12 mouse cellular contexts compared by ENCODE assay signal in the genomic region with DNA sequence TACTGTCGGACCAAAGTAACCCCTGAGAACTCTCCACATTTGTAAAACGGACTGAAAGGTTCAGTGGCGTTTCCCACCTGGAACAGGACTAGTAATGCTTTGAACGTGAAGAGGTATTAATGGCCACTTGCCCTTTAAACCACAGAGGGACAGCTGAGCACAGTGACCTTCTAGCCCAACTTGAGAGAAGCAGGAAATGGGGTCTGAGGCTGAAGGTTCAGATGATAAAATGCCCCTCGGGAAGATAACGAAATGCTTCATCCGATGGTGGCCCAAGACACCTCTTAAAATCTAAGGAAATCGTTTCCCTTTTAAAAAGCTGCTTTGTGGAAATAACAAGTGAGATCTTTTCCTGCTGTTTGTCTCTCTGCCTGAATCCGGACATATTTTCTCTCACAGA.
DNase-seq lines count a peak whose midpoint lies in the region; ATAC-seq and TF ChIP-seq lines count a peak whose summit lies in the region.
"Had no signal": no experiment of that assay in that cellular context is flagged by ENCODE, and none has a peak within 500 bp of the region (broad histone marks: within the 10 kb centered on the region; RNA-seq: fewer than 3 reads in every experiment).

No protein-coding gene starts in this region.

- no peaks in the 10 kb centered on the region for H3K9me3 ChIP-seq in heart, embryonic 10.5 days
- no peaks in the 10 kb centered on the region for H3K9me3 ChIP-seq in kidney, embryonic 14.5 days (ENCODE audit: control insufficient read depth, low read length)
- H3K9me3 ChIP-seq: limb, embryonic 15.5 days had no signal

- 38% methylated on average over 9 of the region's 9 CpGs for WGBS in heart, adult 2 months
- 54% methylated on average over 9 of the region's 9 CpGs for WGBS in heart, embryonic 10.5 days
- WGBS in kidney, embryonic 14.5 days: 40% methylated on average over 9 of the region's 9 CpGs

- H3K27me3 ChIP-seq in heart, adult 2 months (ENCODE audit: control insufficient read depth, insufficient read depth, low read length): no peaks in the 10 kb centered on the region
- H3K27me3 ChIP-seq in heart, embryonic 10.5 days (ENCODE audit: insufficient read depth, poor library complexity, severe bottlenecking): no peaks in the 10 kb centered on the region
- no peaks in the 10 kb centered on the region for H3K27me3 ChIP-seq in kidney, embryonic 14.5 days (ENCODE audit: control insufficient read depth, insufficient read depth, low read length)
- H3K27me3 ChIP-seq: limb, embryonic 15.5 days had no signal

- H3K27ac ChIP-seq in heart, adult 2 months: peak overlapping the region; percentile 91
- no peak overlapping the region for H3K27ac ChIP-seq in heart, embryonic 10.5 days
- H3K27ac ChIP-seq in kidney, embryonic 14.5 days (ENCODE audit: low read depth, low read length): no peak overlapping the region
- H3K27ac ChIP-seq in brown adipose tissue, adult 24 weeks (replicated peaks; ENCODE audit: low read depth, low read length): peak overlapping the region; percentile 96
- H3K27ac ChIP-seq: limb, embryonic 15.5 days had no signal

- no peak for TF ChIP-seq EP300 in heart, adult 2 months (IDR thresholded peaks at IDR 0.05; ENCODE audit: insufficient read depth, low read depth, low read length)

- H3K79me2 ChIP-seq in heart, adult 2 months (replicated peaks; ENCODE audit: control insufficient read depth, insufficient read depth, low read length): no peaks in the 10 kb centered on the region

- no peak for ATAC-seq in kidney, embryonic 14.5 days (ENCODE audit: low FRiP score, low TSS enrichment)
- ATAC-seq: CD4-positive, CD25-positive, alpha-beta regulatory T cell, adult 4 months had no signal

- peaks cover 10% of the 10 kb centered on the region for H3K4me1 ChIP-seq in heart, adult 2 months (ENCODE audit: control insufficient read depth, insufficient read depth, low read length)
- peaks cover 5% of the 10 kb centered on the region for H3K4me1 ChIP-seq in heart, embryonic 10.5 days
- H3K4me1 ChIP-seq in kidney, embryonic 14.5 days (ENCODE audit: control insufficient read depth, insufficient read depth, low read length): no peaks in the 10 kb centered on the region
- H3K4me1 ChIP-seq in brown adipose tissue, adult 24 weeks (ENCODE audit: control insufficient read depth, insufficient read depth, insufficient read length, low read length): peaks cover 20% of the 10 kb centered on the region
- H3K4me1 ChIP-seq: limb, embryonic 15.5 days had no signal

- no peak for TF ChIP-seq CTCF in heart, adult 2 months (IDR thresholded peaks at IDR 0.05)

- H3K36me3 ChIP-seq in heart, adult 2 months (ENCODE audit: control insufficient read depth, insufficient read depth, low read length): peaks cover 12% of the 10 kb centered on the region
- H3K36me3 ChIP-seq in heart, embryonic 10.5 days: no peaks in the 10 kb centered on the region
- no peaks in the 10 kb centered on the region for H3K36me3 ChIP-seq in kidney, embryonic 14.5 days (ENCODE audit: control insufficient read depth, insufficient read depth, low read length)
- H3K36me3 ChIP-seq: limb, embryonic 15.5 days had no signal

- intact Hi-C loops in heart, adult 2 months (cut with DNase I): loop anchor here (5.0 kb wide), 1 partner anchor 142 kb away; a partner anchor contains a TSS

- no peak for TF ChIP-seq POLR2A in heart, adult 2 months (IDR thresholded peaks at IDR 0.05; ENCODE audit: insufficient read depth, low read depth, low read length)

- H3K4me2 ChIP-seq in kidney, embryonic 14.5 days (replicated peaks; ENCODE audit: low read depth, low read length): no peak overlapping the region
- H3K4me2 ChIP-seq: limb, embryonic 15.5 days; lung, embryonic 14.5 days had no signal

- peak overlapping the region; percentile 55; the same call in 1 of the 2 replicates for H3K9ac ChIP-seq in heart, adult 2 months (ENCODE audit: low read depth, low read length)
- H3K9ac ChIP-seq in kidney, embryonic 14.5 days (ENCODE audit: low read depth, low read length): no peak overlapping the region
- H3K9ac ChIP-seq: limb, embryonic 15.5 days; lung, embryonic 14.5 days had no signal

- DNase-seq in heart, adult 2 months: no peak
- no peak for DNase-seq in heart, embryonic 10.5 days (ENCODE audit: low spot score)
- peak; percentile 31 for DNase-seq in kidney, adult 9 months
- peak; percentile 18 for DNase-seq in kidney, postnatal 14 days
- no peak for DNase-seq in right cerebral cortex, postnatal 36 days (ENCODE audit: low spot score in 2 of 2)
- DNase-seq: lung, embryonic 14.5 days; right cerebral cortex, postnatal 14 days; thymus, adult 2 months had no signal

- peak overlapping the region; percentile 24 for H3K4me3 ChIP-seq in heart, adult 2 months
- no peak overlapping the region for H3K4me3 ChIP-seq in heart, embryonic 10.5 days
- H3K4me3 ChIP-seq in kidney, embryonic 14.5 days (ENCODE audit: low read length): no peak overlapping the region
- H3K4me3 ChIP-seq in brown adipose tissue, adult 24 weeks (ENCODE audit: insufficient read depth, low read depth, low read length): peak overlapping the region; percentile 48
- H3K4me3 ChIP-seq: limb, embryonic 15.5 days had no signal

Comparison
In these comparisons a context has a peak if more than half of its experiments do, and no peak if none do; other contexts are left out.
1. H3K27ac ChIP-seq: peak in heart, adult 2 months (single experiment) and brown adipose tissue, adult 24 weeks (single experiment); none in heart, embryonic 10.5 days (single experiment) and kidney, embryonic 14.5 days (single experiment).
2. H3K4me3 ChIP-seq: peak in heart, adult 2 months (single experiment) and brown adipose tissue, adult 24 weeks (single experiment); none in heart, embryonic 10.5 days (single experiment) and kidney, embryonic 14.5 days (single experiment).
3. DNase-seq: peak in kidney, adult 9 months (single experiment) and kidney, postnatal 14 days (single experiment); none in heart, adult 2 months (0 of 2), heart, embryonic 10.5 days (single experiment) and right cerebral cortex, postnatal 36 days (0 of 2).